Mouse (Mus musculus): ENCODE measurements around the gene Tmem82. TPM values are rescaled to one million over a fixed set of nuclear protein-coding genes. Genes with fewer than 3 reads are reported as not detected.

The Tmem82 gene
- 0.57 and 1.8 TPM in 2 replicates for polyA plus RNA-seq (2011; ENCODE audit: insufficient read depth, insufficient read length, low replicate concordance, missing spikeins)

- no peak within 1 kb of the TSS for H3K27ac ChIP-seq (ENCODE audit: control insufficient read depth, insufficient read depth, low read depth, low read length, poor library complexity)
- TF ChIP-seq CTCF (IDR thresholded peaks at IDR 0.05; ENCODE audit: control insufficient read depth, insufficient read depth, low read length): peak; percentile 84
- TF ChIP-seq POLR2A (IDR thresholded peaks at IDR 0.05; ENCODE audit: borderline replicate concordance, control insufficient read depth, low read depth, low read length): no peak
- peaks cover 2% of the 10 kb centered on the region; the same call in 1 of the 2 replicates for H3K4me1 ChIP-seq (ENCODE audit: control insufficient read depth, insufficient read depth, low read length)
- peak within 1 kb of the TSS; percentile 29 for H3K4me3 ChIP-seq (replicated peaks; ENCODE audit: control insufficient read depth, low read depth, low read length)
- 4% methylated on average over 20 of the region's 20 CpGs for WGBS
Measured at GRCm38 (mm10) chr4:141618565-141619243, at the start of gene Tmem82. TSS of gene Tmem82 (minus strand) at chr4:141618633.

GRCm38 (mm10) chr4:141664799-141665198, 46.4 kb upstream of the Tmem82 start, which contains the start of gene Plekhm2:
TSS of gene Plekhm2 (minus strand) at chr4:141664899.
- H3K4me1 ChIP-seq (ENCODE audit: control insufficient read depth, insufficient read depth, low read length): peaks cover 2% of the 10 kb centered on the region; the same call in 1 of the 2 replicates
- 72% methylated on average over 8 of the region's 8 CpGs for WGBS
- no peak for TF ChIP-seq POLR2A (IDR thresholded peaks at IDR 0.05; ENCODE audit: borderline replicate concordance, control insufficient read depth, low read depth, low read length)
- peak within 1 kb of the TSS; percentile 72 for H3K4me3 ChIP-seq (replicated peaks; ENCODE audit: control insufficient read depth, low read depth, low read length)
- peak within 1 kb of the TSS; percentile 9; the same call in 1 of the 2 replicates for H3K27ac ChIP-seq (ENCODE audit: control insufficient read depth, insufficient read depth, low read depth, low read length, poor library complexity)

GRCm38 (mm10) chr4:141664011-141664745, 45.7 kb upstream of the Tmem82 start:
- Histone ChIP-seq H3K4me3 (replicated peaks; ENCODE audit: control insufficient read depth, low read depth, low read length) (peak overlapping the region; percentile 72), H3K27ac (ENCODE audit: control insufficient read depth, insufficient read depth, low read depth, low read length, poor library complexity) (peak overlapping the region; percentile 9; the same call in 1 of the 2 replicates), H3K4me1 (ENCODE audit: control insufficient read depth, insufficient read depth, low read length) (peaks cover 2% of the 10 kb centered on the region; the same call in 1 of the 2 replicates)
- TF ChIP-seq CTCF (IDR thresholded peaks at IDR 0.05; ENCODE audit: control insufficient read depth, insufficient read depth, low read length) (no peak), POLR2A (IDR thresholded peaks at IDR 0.05; ENCODE audit: borderline replicate concordance, control insufficient read depth, low read depth, low read length) (peak; percentile 48; the same call in 1 of the 2 replicates)
- 5% methylated on average over 60 of the region's 60 CpGs for WGBS

- no peak for TF ChIP-seq CTCF (IDR thresholded peaks at IDR 0.05; ENCODE audit: control insufficient read depth, insufficient read depth, low read length)
- no peak for TF ChIP-seq POLR2A (IDR thresholded peaks at IDR 0.05; ENCODE audit: borderline replicate concordance, control insufficient read depth, low read depth, low read length)
- Histone ChIP-seq H3K4me3 (replicated peaks; ENCODE audit: control insufficient read depth, low read depth, low read length) (peak overlapping the region; percentile 72), H3K4me1 (ENCODE audit: control insufficient read depth, insufficient read depth, low read length) (peaks cover 2% of the 10 kb centered on the region; the same call in 1 of the 2 replicates), H3K27ac (ENCODE audit: control insufficient read depth, insufficient read depth, low read depth, low read length, poor library complexity) (peak overlapping the region; percentile 9; the same call in 1 of the 2 replicates)
- WGBS: 4% methylated on average over 47 of the region's 47 CpGs
Measured at GRCm38 (mm10) chr4:141663122-141663931, 44.9 kb upstream of the Tmem82 start.

GRCm38 (mm10) chr4:141660884-141661283, 42.5 kb upstream of the Tmem82 start:
- Histone ChIP-seq H3K27ac (ENCODE audit: control insufficient read depth, insufficient read depth, low read depth, low read length, poor library complexity) (no peak overlapping the region), H3K4me3 (replicated peaks; ENCODE audit: control insufficient read depth, low read depth, low read length) (no peak overlapping the region), H3K4me1 (ENCODE audit: control insufficient read depth, insufficient read depth, low read length) (peaks cover 3% of the 10 kb centered on the region; the same call in 1 of the 2 replicates)
- TF ChIP-seq CTCF (IDR thresholded peaks at IDR 0.05; ENCODE audit: control insufficient read depth, insufficient read depth, low read length) (no peak), POLR2A (IDR thresholded peaks at IDR 0.05; ENCODE audit: borderline replicate concordance, control insufficient read depth, low read depth, low read length) (no peak)
- 92% methylated on average over 11 of the region's 11 CpGs for WGBS

GRCm38 (mm10) chr4:141659739-141660138, 41.3 kb upstream of the Tmem82 start:
- Histone ChIP-seq H3K4me1 (ENCODE audit: control insufficient read depth, insufficient read depth, low read length) (peaks cover 3% of the 10 kb centered on the region; the same call in 1 of the 2 replicates), H3K27ac (ENCODE audit: control insufficient read depth, insufficient read depth, low read depth, low read length, poor library complexity) (no peak overlapping the region)
- 77% methylated on average over 4 of the region's 4 CpGs for WGBS

GRCm38 (mm10) chr4:141658846-141659484, 40.5 kb upstream of the Tmem82 start:
- Histone ChIP-seq H3K4me3 (replicated peaks; ENCODE audit: control insufficient read depth, low read depth, low read length) (no peak overlapping the region), H3K4me1 (ENCODE audit: control insufficient read depth, insufficient read depth, low read length) (peaks cover 3% of the 10 kb centered on the region; the same call in 1 of the 2 replicates), H3K27ac (ENCODE audit: control insufficient read depth, insufficient read depth, low read depth, low read length, poor library complexity) (no peak overlapping the region)
- 72% methylated on average over 6 of the region's 6 CpGs for whole genome bisulfite sequencing
- TF ChIP-seq POLR2A (IDR thresholded peaks at IDR 0.05; ENCODE audit: borderline replicate concordance, control insufficient read depth, low read depth, low read length) (no peak), CTCF (IDR thresholded peaks at IDR 0.05; ENCODE audit: control insufficient read depth, insufficient read depth, low read length) (no peak)

More at GRCm38 (mm10) chr4:141659739-141660138, 41.3 kb upstream of the Tmem82 start:
- no peak overlapping the region for H3K4me3 ChIP-seq (replicated peaks; ENCODE audit: control insufficient read depth, low read depth, low read length)
- TF ChIP-seq POLR2A (IDR thresholded peaks at IDR 0.05; ENCODE audit: borderline replicate concordance, control insufficient read depth, low read depth, low read length): no peak
- peak; percentile 29; the same call in 1 of the 2 replicates for TF ChIP-seq CTCF (IDR thresholded peaks at IDR 0.05; ENCODE audit: control insufficient read depth, insufficient read depth, low read length)
